Mouse (Mus musculus) left cerebral cortex, adult 8-10 months (tissue): ENCODE results near the gene Olfr619. TPM values are rescaled to one million over a fixed set of nuclear protein-coding genes. Genes with fewer than 3 reads are reported as not detected.

Experiments
- DNase-seq, 2 experiments: peaks; one replicate each; pipeline ENCODE4 v3.0.0; 2022; ENCODE audit warnings: low spot score in 2 of 2
- microRNA-seq, 2 experiments: library from miRNA; unstranded; fragments of <30 nt; microRNA quantifications; one replicate each; pipeline ENCODE4 v1.2.0; 2022
- total RNA-seq, 4 experiments: library from RNA; stranded (reverse); gene quantifications; 2 replicates each; pipeline ENCODE4 v1.2.4; 2022

The Olfr619 gene
- total RNA-seq = not detected

- DNase-seq = no peak
Measured at GRCm38 (mm10) chr7:103600275-103600674, at the start of gene Olfr619. Olfr619 (plus strand) TSS chr7:103600575.

GRCm38 (mm10) chr7:103555779-103556178, 44.6 kb upstream of the Olfr619 start, which contains the start of gene Olfr615:
Olfr615 (plus strand) TSS chr7:103556079.
- DNase-seq = no peak

- DNase-seq = no peak
Measured at GRCm38 (mm10) chr7:103569043-103569442, 31.3 kb upstream of the Olfr619 start, which contains the start of gene Olfr616. Olfr616 (minus strand) TSS chr7:103569143.

GRCm38 (mm10) chr7:103572761-103573160, 27.6 kb upstream of the Olfr619 start, which contains the start of gene Olfr617:
Olfr617 (plus strand) TSS chr7:103573061.
- DNase-seq = no peak

GRCm38 (mm10) chr7:103589803-103590202, 10.6 kb upstream of the Olfr619 start, which contains the start of gene Olfr618:
Olfr618 (plus strand) TSS chr7:103590103.
- no peak for DNase-seq

- DNase-seq = no peak
Measured at GRCm38 (mm10) chr7:103607425-103607824, 7.0 kb downstream of the Olfr619 start.

GRCm38 (mm10) chr7:103612434-103612833, 12.1 kb downstream of the Olfr619 start, which contains the start of gene Olfr620:
Olfr620 (minus strand) TSS chr7:103612534.
- no peak for DNase-seq

- DNase-seq = no peak
Measured at GRCm38 (mm10) chr7:103636795-103637194, 36.4 kb downstream of the Olfr619 start.

GRCm38 (mm10) chr7:103642602-103643001, 42.2 kb downstream of the Olfr619 start, which contains the start of gene Olfr622:
Olfr622 (minus strand) TSS chr7:103642702.
- DNase-seq = no peak

GRCm38 (mm10) chr7:103644070-103644469, 43.7 kb downstream of the Olfr619 start:
- no peak for DNase-seq

Small RNA genes within 50 kb of the gene (microRNA-seq; reads per million reads assigned to microRNA genes)
- 0 reads per million in 2 experiments for gene Gm26506

Other genes with a start within 250 kb of the Olfr619 start
- gene Olfr601, start 237.9 kb upstream of the Olfr619 start, total RNA-seq = not detected
- gene Olfr603, start 214.4 kb upstream of the Olfr619 start, total RNA-seq = not detected
- gene Usp17lc, start 185.5 kb upstream of the Olfr619 start, total RNA-seq = not detected
- gene Olfr605, start 155.1 kb upstream of the Olfr619 start, total RNA-seq = not detected
- not detected for gene Olfr606, start 151.5 kb upstream of the Olfr619 start, total RNA-seq
- not detected for gene Olfr607, start 136.4 kb upstream of the Olfr619 start, total RNA-seq
- not detected for gene Olfr608, start 130.7 kb upstream of the Olfr619 start, total RNA-seq
- gene Olfr609, start 102.5 kb upstream of the Olfr619 start, total RNA-seq = not detected
- gene Olfr610, start 88.5 kb upstream of the Olfr619 start, total RNA-seq = not detected
- not detected for gene Olfr611, start 79.7 kb upstream of the Olfr619 start, total RNA-seq
- not detected for gene Olfr612, start 57.9 kb upstream of the Olfr619 start, total RNA-seq
- not detected for gene Olfr613, start 52.5 kb upstream of the Olfr619 start, total RNA-seq
- gene Olfr615, start 44.5 kb upstream of the Olfr619 start, total RNA-seq = not detected
- gene Olfr616, start 31.4 kb upstream of the Olfr619 start, total RNA-seq = not detected
- gene Olfr617, start 27.5 kb upstream of the Olfr619 start, total RNA-seq = not detected
- gene Olfr618, start 10.5 kb upstream of the Olfr619 start, total RNA-seq = not detected
- gene Olfr620, start 12.0 kb downstream of the Olfr619 start, total RNA-seq = not detected
- gene Olfr622, start 42.1 kb downstream of the Olfr619 start, total RNA-seq = not detected
- not detected for gene Olfr623, start 63.1 kb downstream of the Olfr619 start, total RNA-seq
- under 1 TPM in 2 of 4 experiments, not detected in 2; 0.09 TPM for gene Olfr624, start 70.6 kb downstream of the Olfr619 start, total RNA-seq
- not detected for gene Olfr625-ps1, start 82.1 kb downstream of the Olfr619 start, total RNA-seq
- not detected for gene Olfr243, start 114.1 kb downstream of the Olfr619 start, total RNA-seq
- not detected for gene Olfr628, start 129.8 kb downstream of the Olfr619 start, total RNA-seq
- not detected for gene Olfr629, start 144.4 kb downstream of the Olfr619 start, total RNA-seq
- gene Olfr630, start 156.8 kb downstream of the Olfr619 start, total RNA-seq = not detected
- gene Olfr69, start 171.0 kb downstream of the Olfr619 start, total RNA-seq = not detected
- not detected for gene Olfr68, start 179.1 kb downstream of the Olfr619 start, total RNA-seq
- gene Olfr67, start 191.2 kb downstream of the Olfr619 start, total RNA-seq = not detected
- 10 to 100 TPM; 16.8 to 31.9 (median 25.7) TPM for gene Hbb-bt, start 213.4 kb downstream of the Olfr619 start, total RNA-seq
- gene Hbb-bs, start 227.5 kb downstream of the Olfr619 start, total RNA-seq = 100 to 1,000 TPM; 204 to 381 (median 262) TPM
- gene Hbb-bh2, start 239.9 kb downstream of the Olfr619 start, total RNA-seq = not detected
- gene Hbb-bh1, start 242.6 kb downstream of the Olfr619 start, total RNA-seq = not detected